In the genomic region with DNA sequence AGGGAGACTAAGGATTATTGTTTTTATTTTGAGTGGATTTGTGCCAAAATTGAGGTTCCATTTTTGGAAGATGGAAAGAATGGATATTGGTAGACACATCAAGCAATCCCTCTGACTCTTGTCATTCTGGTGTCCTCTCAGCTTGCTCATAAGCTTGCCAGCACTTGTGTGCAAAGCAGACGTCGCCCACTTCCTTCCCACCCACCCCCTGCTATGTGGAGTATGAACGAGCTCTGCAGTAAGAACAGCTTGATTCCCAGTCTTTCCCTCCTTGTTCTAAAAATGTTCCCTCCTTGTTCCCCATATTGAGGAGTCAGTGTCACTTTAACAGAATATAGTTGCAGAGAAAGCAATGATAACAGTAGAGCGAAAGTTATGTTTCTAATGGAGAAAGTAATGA, we compare ENCODE assay signal across 14 mouse cellular contexts. TPM values are rescaled to one million over a fixed set of nuclear protein-coding genes. Genes with fewer than 3 reads are reported as not detected.
"Had no signal": no experiment of that assay in that cellular context is flagged by ENCODE, and none has a peak within 500 bp of the region (broad histone marks: within the 10 kb centered on the region; RNA-seq: fewer than 3 reads in every experiment).

No protein-coding gene starts in this region.

- H3K36me3 ChIP-seq: limb, embryonic 10.5 days; liver, embryonic 15.5 days; midbrain, embryonic 13.5 days had no signal

- DNase-seq: kidney, adult 11 months; kidney, adult 9 months; kidney, postnatal 10 days; lung, adult 2 months; lung, postnatal 36 days; thymus, adult 18-20 months; thymus, postnatal 14 days had no signal

- H3K4me1 ChIP-seq: liver, embryonic 15.5 days had no signal

- H3K4me2 ChIP-seq: liver, embryonic 11.5 days; liver, embryonic 15.5 days; midbrain, embryonic 13.5 days had no signal

- ATAC-seq: lung, postnatal 0 days; midbrain, embryonic 13.5 days had no signal

- H3K27me3 ChIP-seq: liver, embryonic 15.5 days had no signal

- H3K4me3 ChIP-seq: limb, embryonic 10.5 days; liver, embryonic 15.5 days; midbrain, embryonic 13.5 days had no signal

- H3K9me3 ChIP-seq: limb, embryonic 10.5 days; liver, embryonic 15.5 days; midbrain, embryonic 13.5 days had no signal

- H3K27ac ChIP-seq: limb, embryonic 10.5 days; liver, embryonic 15.5 days; midbrain, embryonic 13.5 days; stomach, postnatal 0 days had no signal

- H3K9ac ChIP-seq: liver, embryonic 15.5 days; midbrain, embryonic 13.5 days had no signal

RNA-seq across cellular contexts. Expression of a gene that starts 11.0 kb away (rescaled TPM):
- total RNA-seq: megakaryocyte progenitor cell, adult 5-6 weeks had no signal
